Mouse (Mus musculus): ENCODE results near the gene Gm28539.

Gene Gm28539

GRCm38 (mm10) chr16:18828630-18829029, 7.8 kb upstream of the Gm28539 start:
- POLR2A ChIA-PET: interaction anchor here in 3 of 4 experiments (0.6 to 2.5 kb wide), 10 partner anchors 9 to 485 kb away, joined by 3 to 11 read pairs (median 4); partner anchors contain the start of genes Cdc45 (in 2 of the 3), Ufd1 (in 2 of the 3), Hira (in 1 of the 3) and Mrpl40 (in 1 of the 3)
- CTCF ChIA-PET: interaction anchor here in 1 of 4 experiments (0.6 kb wide), 1 partner anchor 295 kb away, joined by 3 read pairs; no protein-coding TSS in a partner anchor

- CTCF ChIA-PET: interaction anchor here in 1 of 4 experiments (0.6 kb wide), 1 partner anchor 296 kb away, joined by 3 read pairs; no protein-coding TSS in a partner anchor
- POLR2A ChIA-PET: interaction anchor here in 2 of 4 experiments (0.7 to 2.5 kb wide), 11 partner anchors 10 to 485 kb away, joined by 3 to 11 read pairs (median 5); partner anchors contain the start of genes Cdc45 (in 2 of the 2), Ufd1 (in 2 of the 2), Hira (in 1 of the 2) and Mrpl40 (in 1 of the 2)
These were observed 7.3 kb upstream of the Gm28539 start for GRCm38 (mm10) chr16:18829102-18829501.

- CTCF ChIA-PET: no interaction called here
- POLR2A ChIA-PET: interaction anchor here in 3 of 4 experiments (0.7 to 4.1 kb wide), 11 partner anchors 15 to 57 kb away, joined by 3 to 18 read pairs (median 4); partner anchors contain the start of genes Hira (in 3 of the 3), Mrpl40 (in 3 of the 3), Cdc45 (in 2 of the 3) and Cldn5 (in 2 of the 3)
These were observed 2.9 kb upstream of the Gm28539 start for GRCm38 (mm10) chr16:18833486-18833885.

- CTCF ChIA-PET: interaction anchor here (0.6 to 1.8 kb wide), 13 partner anchors 10 to 296 kb away, joined by 3 to 6 read pairs (median 3); no protein-coding TSS in a partner anchor
- POLR2A ChIA-PET: interaction anchor here (0.5 to 3.7 kb wide), 61 partner anchors 8 to 810 kb away, joined by 3 to 76 read pairs (median 5); partner anchors contain the start of genes Cdc45 (in 4 of the 4), Hira (in 4 of the 4), Mrpl40 (in 4 of the 4) and Ufd1 (in 3 of the 4)
These were observed 314 bp upstream of the Gm28539 start for GRCm38 (mm10) chr16:18836073-18836467.

- POLR2A ChIA-PET: interaction anchor here in 2 of 4 experiments (1.0 to 1.3 kb wide), 3 partner anchors 26 to 214 kb away, joined by 3 to 4 read pairs (median 3); partner anchors contain the start of gene Mrpl40 (in 1 of the 2)
- CTCF ChIA-PET: no interaction called here
These were observed 2.0 kb downstream of the Gm28539 start for GRCm38 (mm10) chr16:18838346-18838745.

GRCm38 (mm10) chr16:18846301-18846820, 10.0 kb downstream of the Gm28539 start:
- CTCF ChIA-PET: interaction anchor here in 2 of 4 experiments (0.7 to 1.3 kb wide), 2 partner anchors 10 kb away, joined by 3 read pairs; partner anchors contain the start of genes 2510002D24Rik (in 2 of the 2) and Gm28539 (in 2 of the 2)
- POLR2A ChIA-PET: interaction anchor here in 3 of 4 experiments (0.8 to 2.1 kb wide), 11 partner anchors 10 to 35 kb away, joined by 3 to 14 read pairs (median 4); partner anchors contain the start of genes 2510002D24Rik (in 3 of the 3), Gm28539 (in 3 of the 3), Cdc45 (in 2 of the 3) and Ufd1 (in 1 of the 3)

- POLR2A ChIA-PET: interaction anchor here in 3 of 4 experiments (0.6 to 1.3 kb wide), 16 partner anchors 9 to 1643 kb away, joined by 3 to 12 read pairs (median 4); partner anchors contain the start of genes 2510002D24Rik (in 2 of the 3), Gm28539 (in 2 of the 3), Cldn5 (in 1 of the 3) and Hira (in 1 of the 3)
- CTCF ChIA-PET: interaction anchor here in 2 of 4 experiments (0.6 to 0.7 kb wide), 2 partner anchors 74 to 387 kb away, joined by 3 to 6 read pairs; no protein-coding TSS in a partner anchor
These were observed 13.3 kb downstream of the Gm28539 start for GRCm38 (mm10) chr16:18849521-18850190.

GRCm38 (mm10) chr16:18858551-18858950, 22.2 kb downstream of the Gm28539 start:
- ChIA-PET CTCF (interaction anchor here in 3 of 4 experiments (0.6 to 1.7 kb wide), 7 partner anchors 81 to 235 kb away, joined by 3 to 14 read pairs (median 3); no protein-coding TSS in a partner anchor), POLR2A (interaction anchor here in 3 of 4 experiments (1.0 to 2.4 kb wide), 7 partner anchors 13 to 162 kb away, joined by 3 to 11 read pairs (median 3); partner anchors contain the start of genes Hira (in 3 of the 3), Mrpl40 (in 3 of the 3) and Cldn5 (in 1 of the 3))

- ChIA-PET POLR2A (interaction anchor here in 2 of 4 experiments (0.6 to 1.7 kb wide), 3 partner anchors 14 to 228 kb away, joined by 5 to 6 read pairs (median 5); partner anchors contain the start of genes Hira (in 1 of the 2) and Mrpl40 (in 1 of the 2)), CTCF (interaction anchor here in 1 of 4 experiments (0.6 kb wide), 1 partner anchor 1131 kb away, joined by 6 read pairs; no protein-coding TSS in a partner anchor)
These were observed 23.8 kb downstream of the Gm28539 start for GRCm38 (mm10) chr16:18860186-18860585.

- POLR2A ChIA-PET: interaction anchor here in 1 of 4 experiments (1.6 to 2.1 kb wide), 2 partner anchors 19 to 34 kb away, joined by 4 to 6 read pairs; partner anchors contain the start of genes 2510002D24Rik and Gm28539
- CTCF ChIA-PET: interaction anchor here in 1 of 4 experiments (0.6 kb wide), 1 partner anchor 332 kb away, joined by 3 read pairs; no protein-coding TSS in a partner anchor
These were observed 34.1 kb downstream of the Gm28539 start for GRCm38 (mm10) chr16:18870495-18870894.

- POLR2A ChIA-PET: interaction anchor here (0.6 to 6.6 kb wide), 64 partner anchors 9 to 628 kb away, joined by 3 to 117 read pairs (median 4); partner anchors contain the start of genes 2510002D24Rik (in 4 of the 4), Cdc45 (in 4 of the 4), Gm28539 (in 4 of the 4) and Ufd1 (in 4 of the 4)
- CTCF ChIA-PET: interaction anchor here in 2 of 4 experiments (0.5 to 1.8 kb wide), 7 partner anchors 10 to 198 kb away, joined by 3 to 7 read pairs (median 3); partner anchors contain the start of genes 2510002D24Rik (in 1 of the 2) and Gm28539 (in 1 of the 2)
These were observed 39.7 kb downstream of the Gm28539 start for GRCm38 (mm10) chr16:18876091-18876441.

GRCm38 (mm10) chr16:18876442-18877308, 40.3 kb downstream of the Gm28539 start, which contains the start of the genes Mrpl40 and Hira:
Gene Mrpl40, minus strand, starts transcription at chr16:18876862.
Gene Hira, plus strand, starts transcription at chr16:18877037.
- CTCF ChIA-PET: interaction anchor here in 3 of 4 experiments (0.5 to 1.8 kb wide), 9 partner anchors 10 to 249 kb away, joined by 3 to 7 read pairs (median 3); partner anchors contain the start of genes 2510002D24Rik (in 1 of the 3) and Gm28539 (in 1 of the 3)
- POLR2A ChIA-PET: interaction anchor here (0.6 to 6.6 kb wide), 84 partner anchors 8 to 788 kb away, joined by 3 to 117 read pairs (median 4); partner anchors contain the start of genes 2510002D24Rik (in 4 of the 4), Cdc45 (in 4 of the 4), Gm28539 (in 4 of the 4) and Ufd1 (in 4 of the 4)

GRCm38 (mm10) chr16:18877386-18878090, 41.2 kb downstream of the Gm28539 start:
- ChIA-PET CTCF (interaction anchor here (0.5 to 1.8 kb wide), 9 partner anchors 9 to 431 kb away, joined by 3 to 7 read pairs (median 3); no protein-coding TSS in a partner anchor), POLR2A (interaction anchor here (0.6 to 6.6 kb wide), 60 partner anchors 8 to 1915 kb away, joined by 3 to 117 read pairs (median 5); partner anchors contain the start of genes 2510002D24Rik (in 4 of the 4), Cdc45 (in 4 of the 4), Gm28539 (in 4 of the 4) and Ufd1 (in 4 of the 4))

- CTCF ChIA-PET: interaction anchor here (0.5 to 1.6 kb wide), 8 partner anchors 11 to 432 kb away, joined by 3 to 7 read pairs (median 3); partner anchors contain the start of genes 2510002D24Rik (in 1 of the 4) and Gm28539 (in 1 of the 4)
- POLR2A ChIA-PET: interaction anchor here (0.6 to 6.6 kb wide), 40 partner anchors 8 to 1914 kb away, joined by 3 to 117 read pairs (median 4); partner anchors contain the start of genes Cdc45 (in 3 of the 4), Ufd1 (in 3 of the 4), 2510002D24Rik (in 2 of the 4) and Cldn5 (in 2 of the 4)
These were observed 41.8 kb downstream of the Gm28539 start for GRCm38 (mm10) chr16:18878091-18878720.
